Mouse (Mus musculus) cortical plate, adult 2 months (tissue): ENCODE results near the gene Sh2b1.

Experiments used
- CTCF ChIP-seq: fragments of 200-500 bp; IDR thresholded peaks from 2 replicates; pipeline ENCODE4 v1.5.1; 2011; ENCODE audit warnings: mild to moderate bottlenecking, control low read depth, low read length; ENCODE audit not compliant: insufficient read depth; ENCODE audit errors: extremely low read depth
- POLR2A ChIP-seq: fragments of 200-500 bp; IDR thresholded peaks from 2 replicates; pipeline ENCODE4 v1.6.1; 2011; ENCODE audit warnings: mild to moderate bottlenecking, low read length, control low read depth; ENCODE audit not compliant: insufficient read depth; ENCODE audit errors: extremely low read depth

DNA sequence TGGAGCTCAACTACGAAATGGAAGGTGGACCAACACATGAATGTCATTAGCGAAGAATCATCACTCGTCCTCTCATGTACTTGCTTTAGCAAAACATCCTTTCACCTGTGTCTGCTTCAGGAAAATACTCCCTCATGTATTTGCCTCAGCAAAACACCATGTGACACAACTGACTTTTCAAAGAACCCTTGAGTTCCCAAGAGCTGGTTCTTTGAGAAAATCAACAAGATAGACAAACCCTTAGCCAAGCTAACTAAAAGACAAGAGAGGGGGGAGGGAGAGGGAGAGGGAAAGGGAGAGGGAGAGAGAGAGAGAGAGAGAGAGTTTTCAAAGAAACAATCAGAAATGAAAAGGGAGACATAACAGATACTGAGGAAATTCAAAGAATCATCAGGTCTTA lies 48.1 kb upstream of the Sh2b1 start:
- TF ChIP-seq POLR2A = no peak
- no peak for TF ChIP-seq CTCF
